In the genomic region with DNA sequence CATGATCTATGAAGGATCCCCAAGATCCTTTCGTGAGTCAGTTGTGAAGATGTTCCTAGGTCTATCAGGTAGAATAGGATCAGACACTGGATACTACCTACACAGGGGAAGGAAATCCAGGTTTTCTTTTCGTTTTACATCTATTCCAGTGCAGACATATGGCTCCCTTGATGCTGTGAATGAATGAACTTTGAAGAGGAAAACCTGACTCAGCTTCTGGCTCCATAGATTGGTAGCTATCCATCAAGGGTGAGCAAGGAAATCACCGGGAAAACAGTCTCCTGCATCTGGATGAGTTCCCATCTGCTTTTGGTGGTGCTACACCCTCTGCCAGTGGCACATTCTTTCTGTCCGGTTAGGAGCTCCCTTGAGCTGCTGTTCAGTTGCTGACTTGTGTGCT, we compare ENCODE assay signal across 17 mouse cellular contexts.
"Had no signal": no experiment of that assay in that cellular context is flagged by ENCODE, and none has a peak within 500 bp of the region (broad histone marks: within the 10 kb centered on the region; RNA-seq: fewer than 3 reads in every experiment).

No protein-coding gene starts in this region.

- H3K4me3 ChIP-seq: midbrain, embryonic 10.5 days; midbrain, embryonic 12.5 days; myocyte; neural tube, embryonic 13.5 days; neural tube, embryonic 15.5 days; stomach, embryonic 15.5 days had no signal

- H3K9me3 ChIP-seq: midbrain, embryonic 10.5 days; midbrain, embryonic 12.5 days; neural tube, embryonic 13.5 days; neural tube, embryonic 15.5 days; stomach, embryonic 15.5 days had no signal

- DNase-seq: lung, adult 18-20 months; lung, embryonic 14.5 days; lung, postnatal 10 days; lung, postnatal 4 days; midbrain, embryonic 14.5 days; right cerebral cortex, postnatal 14 days; thymus, adult 2 months; thymus, postnatal 25 days; thymus, postnatal 4 days had no signal

- H3K27ac ChIP-seq: midbrain, embryonic 10.5 days; midbrain, embryonic 12.5 days; neural tube, embryonic 13.5 days; neural tube, embryonic 15.5 days; stomach, embryonic 15.5 days; stomach, postnatal 0 days had no signal

- H3K36me3 ChIP-seq: midbrain, embryonic 10.5 days; midbrain, embryonic 12.5 days; neural tube, embryonic 13.5 days; neural tube, embryonic 15.5 days; stomach, embryonic 15.5 days had no signal

- H3K4me1 ChIP-seq: stomach, embryonic 15.5 days had no signal

- ATAC-seq: midbrain, embryonic 16.5 days had no signal

- H3K4me2 ChIP-seq: lung, embryonic 14.5 days; midbrain, embryonic 12.5 days; neural tube, embryonic 13.5 days; neural tube, embryonic 15.5 days; stomach, embryonic 15.5 days had no signal

- H3K27me3 ChIP-seq: midbrain, embryonic 12.5 days; neural tube, embryonic 13.5 days; neural tube, embryonic 15.5 days; stomach, embryonic 15.5 days had no signal

- H3K9ac ChIP-seq: lung, embryonic 14.5 days; midbrain, embryonic 12.5 days; neural tube, embryonic 13.5 days; neural tube, embryonic 15.5 days; stomach, embryonic 15.5 days had no signal
